Mouse (Mus musculus): ENCODE data around the gene Cmc1.

Gene Cmc1

DNA sequence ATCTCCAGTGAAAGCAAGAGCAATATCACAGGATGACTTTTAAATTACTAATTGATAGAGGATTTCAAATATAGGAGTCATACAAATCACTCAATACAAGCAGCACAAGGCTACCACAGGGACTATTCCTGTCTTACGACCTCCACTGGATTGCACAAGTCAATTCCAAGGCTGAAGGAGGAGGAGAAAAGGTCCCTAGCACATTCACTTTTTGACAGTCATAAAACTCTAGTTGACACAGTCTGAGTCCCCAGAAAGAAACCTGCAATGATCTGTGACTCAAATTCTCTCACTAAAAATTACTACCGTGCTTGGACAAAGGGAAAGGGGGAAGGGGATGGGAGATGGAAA, 39.6 kb downstream of the Cmc1 start:
- in situ Hi-C loops (cut with MboI) = no loop called here

DNA sequence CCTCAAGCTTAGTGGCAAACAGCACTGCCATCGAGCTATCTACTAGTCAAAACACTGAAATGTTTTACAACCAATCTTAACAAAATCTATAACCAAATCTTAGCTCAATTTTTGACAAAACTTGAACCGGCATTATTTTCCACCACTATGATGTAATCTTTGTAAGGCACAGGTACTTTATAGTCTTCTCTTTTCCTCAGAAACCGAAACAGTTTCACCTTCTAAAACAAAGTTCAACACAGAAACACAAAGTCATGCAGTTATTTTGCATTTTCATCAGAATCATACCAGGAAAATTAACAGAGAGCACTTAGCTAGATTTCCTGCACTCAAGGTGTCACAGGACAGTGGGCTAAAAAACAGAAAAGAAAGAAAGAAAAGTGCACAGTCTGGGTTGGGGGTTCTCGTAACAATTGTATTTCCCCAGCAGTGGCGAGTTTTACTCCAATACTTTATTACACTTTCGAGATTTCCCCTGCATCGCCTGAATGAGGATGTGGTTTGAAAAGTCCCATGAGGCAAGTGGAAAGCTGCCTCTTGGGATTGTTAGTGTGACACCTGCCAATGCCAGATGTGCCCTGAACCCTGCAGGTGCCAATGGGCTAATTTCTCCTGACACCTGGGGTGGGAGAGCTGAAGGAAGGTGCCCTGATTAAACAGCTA, 40.1 kb downstream of the Cmc1 start:
- in situ Hi-C loops (cut with MboI) = no loop called here

DNA sequence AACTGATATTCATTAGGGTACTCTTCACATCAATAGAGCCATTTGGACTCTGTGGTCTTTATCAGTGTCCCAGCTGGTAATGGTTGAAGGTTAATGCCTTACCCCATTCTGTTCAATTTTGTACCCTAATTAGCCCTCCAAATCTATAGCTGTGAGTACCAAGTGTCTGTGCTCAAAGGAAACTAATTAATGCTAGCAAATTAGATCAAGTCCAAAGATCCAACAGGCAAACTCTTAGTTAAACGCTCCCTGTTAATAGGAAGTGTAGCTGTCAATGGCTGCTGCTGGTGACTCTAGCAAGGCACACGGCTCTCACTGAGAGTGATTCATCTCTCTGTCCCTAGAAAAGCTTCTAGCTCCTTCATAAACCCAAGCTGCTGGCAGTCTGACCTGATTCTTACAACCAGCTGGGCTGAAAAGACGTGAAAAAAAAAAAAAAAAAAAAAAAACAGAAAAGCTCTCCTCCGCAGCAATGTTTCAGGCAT, 41.4 kb downstream of the Cmc1 start:
- in situ Hi-C loops (cut with MboI) = no loop called here

DNA sequence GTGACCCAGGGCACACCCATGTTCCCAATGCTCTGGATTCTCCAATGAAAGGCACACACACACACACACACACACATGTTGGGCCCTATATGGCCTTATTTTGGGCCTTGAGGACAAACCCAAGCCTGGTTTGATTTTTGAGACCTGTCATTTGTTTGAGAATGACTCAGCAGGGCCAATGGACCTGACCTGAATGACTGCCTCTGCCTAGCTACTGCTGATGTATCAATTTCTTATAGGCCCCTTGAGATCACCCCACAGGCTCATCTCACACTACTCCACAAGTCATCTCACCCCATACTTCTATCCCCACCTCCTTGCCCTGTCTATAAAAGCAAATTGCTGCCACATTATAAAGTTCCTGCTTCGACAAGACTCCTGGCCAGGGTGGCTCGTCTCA, 48.2 kb downstream of the Cmc1 start:
- in situ Hi-C loops (cut with MboI) = no loop called here

DNA sequence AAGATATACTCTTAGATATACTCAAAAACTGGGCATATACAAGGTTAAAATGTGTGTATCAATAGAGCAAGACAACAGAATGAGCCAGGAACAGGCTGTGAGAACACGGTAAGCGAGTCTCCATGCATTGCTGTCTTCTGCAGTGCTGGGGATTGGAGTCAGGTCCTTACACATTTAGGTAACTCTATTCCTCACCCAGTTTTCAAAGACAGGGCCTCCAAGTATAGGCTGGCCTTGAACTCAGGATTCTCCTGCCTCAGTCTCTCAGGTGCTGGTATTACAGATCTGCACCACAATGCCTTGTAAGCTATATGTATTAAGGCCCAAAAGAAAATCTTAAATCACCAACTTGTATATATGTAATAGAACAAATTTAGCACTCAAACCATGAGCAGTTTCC, 49.5 kb downstream of the Cmc1 start:
- in situ Hi-C loops (cut with MboI) = no loop called here

DNA sequence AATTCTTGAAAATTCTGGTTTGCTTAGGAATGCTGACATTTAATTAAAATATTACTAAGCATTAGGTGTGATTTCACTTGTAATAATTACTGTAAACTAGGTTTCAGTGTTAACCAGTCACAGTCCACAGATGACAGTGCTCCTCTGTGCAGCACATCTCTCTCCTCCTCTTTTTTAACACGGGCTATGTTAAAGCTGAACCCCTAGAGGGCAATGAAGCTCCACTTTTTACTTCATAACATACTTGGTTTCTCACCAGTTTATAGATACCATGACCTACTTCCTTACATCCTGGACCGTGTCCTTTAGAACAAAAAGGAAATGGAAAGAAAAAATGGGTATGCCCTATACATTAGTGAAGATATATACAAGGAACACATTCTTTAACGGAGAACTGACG, 50.6 kb downstream of the Cmc1 start:
- in situ Hi-C loops (cut with MboI) = no loop called here

DNA sequence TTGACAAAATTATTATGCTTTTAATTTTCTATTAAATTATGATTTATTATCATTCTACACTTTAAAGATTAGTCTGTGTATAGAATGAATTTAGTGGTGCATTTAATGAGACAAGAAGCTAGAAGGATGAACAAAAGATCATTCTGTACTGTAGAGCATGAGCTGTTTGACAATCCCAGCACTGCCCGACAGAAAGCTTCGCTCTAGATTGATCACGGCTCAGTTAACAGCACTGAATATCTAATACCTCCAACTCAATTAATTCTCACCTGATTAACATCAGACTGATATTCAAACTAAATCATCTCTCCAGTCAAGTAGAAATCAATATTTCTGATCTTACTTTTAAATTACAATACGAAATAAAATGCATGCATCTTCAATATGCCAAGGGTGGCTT, 66.1 kb downstream of the Cmc1 start:
- in situ Hi-C loops (cut with MboI) = no loop called here

DNA sequence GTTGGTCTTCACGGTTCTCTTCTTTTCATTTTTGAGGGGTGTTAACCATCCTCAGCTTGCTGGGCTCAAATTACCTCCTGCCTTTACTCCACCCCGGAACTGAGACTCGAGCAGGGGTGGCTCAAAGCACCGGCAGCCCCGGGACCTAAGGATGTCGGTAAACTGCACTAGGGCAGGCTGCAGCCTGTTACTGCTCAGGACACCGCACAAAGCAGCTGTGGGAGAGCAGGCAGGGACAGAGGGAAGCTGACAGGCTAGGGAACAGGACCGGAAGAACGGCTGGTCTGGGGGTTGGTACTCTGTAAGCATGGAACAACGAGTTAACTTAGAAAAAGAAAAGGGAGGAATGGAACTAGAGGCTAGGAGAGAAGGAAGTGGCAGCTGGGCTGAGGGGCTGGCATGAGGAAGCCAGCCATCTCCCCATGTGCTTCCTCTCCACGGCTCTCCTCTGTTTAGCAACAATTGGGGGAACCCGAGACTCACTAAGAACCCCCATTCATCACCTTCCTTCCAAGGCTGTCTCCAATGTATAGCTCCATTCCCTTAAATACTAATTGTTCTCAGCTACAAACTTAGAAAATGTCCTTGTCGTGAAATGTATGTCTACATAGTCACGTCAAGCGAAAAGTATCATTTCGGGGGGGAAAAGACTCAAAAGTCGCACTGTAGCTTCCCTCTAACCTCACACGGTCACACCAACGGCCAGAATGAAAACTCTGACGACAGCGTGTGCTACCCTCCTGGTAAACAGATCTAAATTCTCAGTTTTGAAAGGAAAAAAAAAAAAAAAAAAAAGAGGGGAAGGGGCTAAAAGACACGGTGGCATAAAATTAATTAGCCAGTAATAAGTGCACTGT, 67.2 kb downstream of the Cmc1 start:
- in situ Hi-C loops (cut with MboI) = no loop called here

DNA sequence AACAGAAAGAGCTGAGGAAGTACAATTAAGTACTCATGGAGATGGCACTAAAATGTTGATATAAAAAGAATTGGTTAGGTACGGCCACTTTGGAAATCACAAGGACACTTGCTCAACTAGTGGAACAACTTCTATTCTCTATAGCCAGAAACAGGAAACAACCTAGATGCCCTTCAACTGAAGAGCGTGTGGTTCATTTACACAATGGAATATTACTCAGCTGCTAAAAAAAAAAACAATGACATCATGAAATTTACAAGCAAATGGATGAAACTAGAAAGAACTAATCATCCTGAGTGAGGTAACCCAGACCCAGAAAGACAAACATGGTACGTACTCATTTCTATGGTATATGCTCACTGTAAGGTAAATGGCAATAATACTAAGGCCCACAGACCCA, 76.6 kb downstream of the Cmc1 start:
- in situ Hi-C loops (cut with MboI) = no loop called here

DNA sequence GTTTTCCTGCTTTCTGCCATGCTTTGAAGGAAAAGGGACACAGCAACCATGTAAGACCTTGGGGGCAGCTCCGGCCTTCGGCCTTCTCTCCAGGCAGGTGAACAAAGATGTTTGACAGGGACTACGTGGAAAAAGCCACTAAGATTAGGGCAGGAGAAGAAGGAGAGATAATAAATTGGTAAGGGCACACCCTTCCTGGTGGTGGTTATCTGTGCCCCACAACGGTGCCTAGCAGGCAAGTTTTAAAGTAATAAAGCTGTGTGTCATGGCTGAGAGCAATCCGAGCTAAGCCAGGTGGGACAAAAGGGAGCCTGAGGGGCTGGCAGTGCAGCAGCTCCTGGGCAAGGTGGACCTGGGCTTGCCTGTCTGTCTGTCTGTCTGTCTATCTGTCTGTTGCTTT, 77.9 kb downstream of the Cmc1 start:
- in situ Hi-C loops (cut with MboI) = no loop called here

DNA sequence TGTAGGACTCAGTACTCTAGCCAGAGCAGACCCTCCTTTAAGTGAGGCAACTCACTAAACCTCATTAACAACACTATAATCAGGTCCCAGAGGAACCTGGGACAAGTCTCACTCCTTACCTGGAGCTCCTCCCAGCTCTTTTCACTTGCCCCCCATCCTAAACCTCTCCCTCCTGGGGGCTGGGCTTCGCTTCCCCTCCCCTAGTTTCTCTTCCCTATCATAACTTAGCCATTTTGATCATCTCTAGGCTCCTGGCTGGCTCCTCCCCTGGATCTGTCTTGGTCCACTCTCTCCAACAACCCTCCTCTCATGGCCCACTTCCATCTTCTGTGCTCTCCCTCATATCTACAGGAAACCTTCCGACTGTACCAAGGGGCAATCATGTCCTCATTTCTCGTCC, 78.6 kb downstream of the Cmc1 start:
- in situ Hi-C loops (cut with MboI) = no loop called here

DNA sequence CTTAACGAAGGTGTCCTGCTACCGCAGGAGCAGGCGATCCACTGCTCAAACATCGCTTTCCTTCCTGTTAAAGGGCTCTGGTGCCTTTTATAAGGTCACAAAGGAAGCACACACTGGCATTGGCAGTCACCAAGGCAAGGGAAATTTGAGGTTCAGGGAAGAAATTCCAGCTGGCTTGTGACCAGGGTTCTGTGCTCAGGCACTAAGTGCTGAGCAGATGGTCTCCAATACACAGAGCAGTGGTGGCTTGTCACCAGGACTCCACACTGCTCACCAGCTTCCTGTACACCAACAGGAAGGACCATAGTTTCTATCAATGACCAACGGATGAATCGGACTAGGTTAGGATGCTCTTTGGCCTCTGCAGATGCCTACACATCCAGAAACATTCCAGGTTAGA, 79.5 kb downstream of the Cmc1 start:
- in situ Hi-C loops (cut with MboI) = no loop called here

DNA sequence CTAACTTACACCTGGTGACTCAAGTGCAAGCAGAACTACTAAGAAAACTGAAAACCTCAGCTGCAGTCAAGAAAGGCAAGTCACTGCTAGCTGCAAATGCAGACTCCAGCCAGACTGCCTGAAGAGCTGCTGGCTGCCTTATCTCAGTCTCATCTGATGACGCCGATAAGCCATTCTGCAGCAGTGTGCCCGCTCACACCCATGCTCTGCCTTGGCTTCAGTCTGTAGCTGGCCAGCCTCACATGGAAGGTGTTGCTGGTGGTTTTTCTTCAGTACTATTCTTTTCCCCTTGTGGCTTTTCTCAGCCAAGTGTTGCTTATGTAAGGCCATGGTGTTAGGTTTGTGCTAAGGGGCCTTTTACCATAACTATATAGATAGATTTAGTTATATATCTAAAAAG, 90.9 kb downstream of the Cmc1 start:
- in situ Hi-C loops (cut with MboI) = no loop called here

DNA sequence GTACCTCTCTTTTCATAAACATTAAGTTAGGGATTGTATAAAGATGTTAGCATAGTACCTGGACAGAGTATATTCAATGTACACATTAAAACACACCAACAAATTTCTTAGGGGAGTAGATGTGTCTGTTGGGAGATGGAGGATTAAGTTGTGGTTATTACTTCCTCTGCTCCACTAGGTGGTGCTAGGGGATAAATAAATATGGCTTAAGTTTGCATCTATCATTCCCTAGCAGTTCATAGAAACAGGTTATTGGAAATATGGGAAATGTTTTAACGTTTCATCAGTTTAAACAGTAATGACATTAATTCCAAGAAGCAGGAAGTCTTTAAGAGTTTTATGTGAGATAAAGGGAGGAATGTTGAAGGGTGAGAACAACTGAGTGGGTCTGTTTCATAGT, 96.7 kb downstream of the Cmc1 start:
- in situ Hi-C loops (cut with MboI) = no loop called here

DNA sequence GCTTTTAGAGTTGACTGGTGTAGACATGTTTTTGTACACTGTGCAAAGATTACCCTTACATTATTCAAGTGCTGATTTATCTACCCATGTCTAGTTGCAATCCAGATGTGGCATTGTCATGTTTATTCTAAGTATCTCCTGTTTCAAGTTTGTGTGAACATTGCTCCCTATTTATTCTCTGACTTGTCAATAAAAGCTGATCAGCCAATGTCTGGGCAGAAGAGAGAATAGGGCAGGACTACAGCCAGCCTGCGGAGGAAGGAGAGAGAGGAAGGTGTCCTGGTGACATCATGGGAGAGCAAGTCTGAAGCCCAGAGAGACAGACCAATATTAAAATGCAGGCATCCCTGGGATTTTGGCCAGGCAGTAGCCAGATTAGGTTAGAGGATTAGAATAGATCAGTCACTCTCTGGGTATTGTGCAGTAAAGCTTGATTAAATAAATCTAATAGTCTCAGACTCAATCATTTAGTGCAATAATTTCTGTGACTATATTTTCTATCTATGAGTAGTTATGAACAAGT, 104.9 kb downstream of the Cmc1 start:
- in situ Hi-C loops (cut with MboI) = loop anchor here (25.0 kb wide), 1 partner anchor 442 kb away; the partner anchor contains the start of gene Eomes

DNA sequence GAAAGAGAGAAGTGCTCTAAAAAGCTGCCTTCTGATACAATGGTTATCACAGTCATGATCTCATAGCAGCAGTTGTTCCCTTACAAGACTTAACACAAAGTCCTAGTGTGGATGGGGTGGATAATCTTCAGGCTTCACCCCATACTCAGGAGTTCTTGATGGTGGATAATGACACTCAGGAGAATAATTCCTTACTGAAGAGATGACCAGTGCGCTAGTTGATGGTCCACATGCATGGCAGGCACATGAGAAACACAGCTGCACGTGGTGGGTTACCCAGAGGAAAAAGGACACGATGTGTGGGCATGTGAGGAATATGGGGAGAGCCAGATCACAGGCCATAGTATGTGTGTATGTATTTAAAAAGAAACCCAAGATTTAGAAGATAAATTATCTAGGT, 106.4 kb downstream of the Cmc1 start:
- in situ Hi-C loops (cut with MboI) = loop anchor here (25.0 kb wide), 1 partner anchor 444 kb away; the partner anchor contains the start of gene Eomes

DNA sequence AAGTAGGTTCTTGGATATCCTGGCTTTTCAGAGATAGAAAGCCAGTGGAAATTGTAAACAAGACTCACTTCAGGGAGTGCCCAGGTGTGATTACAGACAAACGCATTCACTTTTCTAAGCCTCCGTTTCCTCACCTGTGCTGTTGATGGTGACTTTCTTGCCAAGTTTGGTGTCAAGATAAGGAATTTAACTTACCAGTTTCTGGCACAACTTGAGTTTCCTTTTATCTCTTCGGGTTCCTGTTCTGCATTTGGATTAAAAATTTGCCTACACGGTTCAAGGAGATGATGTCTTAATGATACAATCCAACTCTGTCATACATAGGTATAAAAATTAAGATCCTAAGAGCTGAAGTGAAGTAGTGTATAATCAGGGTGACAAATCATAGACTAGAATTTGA, 107.2 kb downstream of the Cmc1 start:
- in situ Hi-C loops (cut with MboI) = loop anchor here (25.0 kb wide), 1 partner anchor 445 kb away; the partner anchor contains the start of gene Eomes

DNA sequence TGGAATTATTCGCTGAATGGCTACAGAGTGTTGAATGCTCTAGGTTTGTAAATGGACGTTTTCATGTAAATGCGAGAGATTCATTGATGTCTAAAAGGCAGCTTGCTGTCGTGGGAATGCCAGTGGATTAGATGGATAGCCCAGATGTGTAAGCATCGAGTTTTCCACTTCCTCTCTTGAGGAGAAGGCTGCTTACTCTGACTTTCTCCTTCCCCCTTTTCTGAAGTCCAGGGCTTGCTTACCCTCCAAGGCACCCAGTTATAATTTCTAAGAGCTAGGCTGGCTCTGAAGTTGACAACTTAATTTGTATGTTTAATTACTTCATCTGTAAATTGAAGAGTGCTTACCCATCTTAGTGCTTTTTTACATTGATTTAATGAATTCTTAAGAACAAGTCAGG, 108.3 kb downstream of the Cmc1 start:
- in situ Hi-C loops (cut with MboI) = loop anchor here (25.0 kb wide), 1 partner anchor 446 kb away; the partner anchor contains the start of gene Eomes

DNA sequence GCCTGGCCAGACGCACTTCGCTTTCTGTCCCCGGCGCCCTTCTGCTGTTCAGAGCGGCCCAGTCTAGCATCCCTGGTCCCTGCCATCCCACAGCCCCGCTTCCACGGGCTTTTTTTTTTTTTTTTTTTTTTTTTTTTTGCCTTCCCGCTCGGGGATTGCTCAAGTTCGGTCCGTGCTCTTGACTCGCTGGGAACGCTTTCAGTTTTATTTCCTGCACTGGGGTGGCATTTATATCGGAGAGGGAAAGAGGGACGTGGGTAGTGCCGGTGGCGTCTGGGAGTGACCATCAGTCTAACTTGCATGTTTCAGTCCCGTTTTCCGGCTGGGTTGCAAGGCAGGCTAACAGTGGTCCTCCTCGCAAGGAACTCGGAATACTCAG, 109.0 kb downstream of the Cmc1 start:
- in situ Hi-C loops (cut with MboI) = loop anchor here (25.0 kb wide), 1 partner anchor 446 kb away; the partner anchor contains the start of gene Eomes

DNA sequence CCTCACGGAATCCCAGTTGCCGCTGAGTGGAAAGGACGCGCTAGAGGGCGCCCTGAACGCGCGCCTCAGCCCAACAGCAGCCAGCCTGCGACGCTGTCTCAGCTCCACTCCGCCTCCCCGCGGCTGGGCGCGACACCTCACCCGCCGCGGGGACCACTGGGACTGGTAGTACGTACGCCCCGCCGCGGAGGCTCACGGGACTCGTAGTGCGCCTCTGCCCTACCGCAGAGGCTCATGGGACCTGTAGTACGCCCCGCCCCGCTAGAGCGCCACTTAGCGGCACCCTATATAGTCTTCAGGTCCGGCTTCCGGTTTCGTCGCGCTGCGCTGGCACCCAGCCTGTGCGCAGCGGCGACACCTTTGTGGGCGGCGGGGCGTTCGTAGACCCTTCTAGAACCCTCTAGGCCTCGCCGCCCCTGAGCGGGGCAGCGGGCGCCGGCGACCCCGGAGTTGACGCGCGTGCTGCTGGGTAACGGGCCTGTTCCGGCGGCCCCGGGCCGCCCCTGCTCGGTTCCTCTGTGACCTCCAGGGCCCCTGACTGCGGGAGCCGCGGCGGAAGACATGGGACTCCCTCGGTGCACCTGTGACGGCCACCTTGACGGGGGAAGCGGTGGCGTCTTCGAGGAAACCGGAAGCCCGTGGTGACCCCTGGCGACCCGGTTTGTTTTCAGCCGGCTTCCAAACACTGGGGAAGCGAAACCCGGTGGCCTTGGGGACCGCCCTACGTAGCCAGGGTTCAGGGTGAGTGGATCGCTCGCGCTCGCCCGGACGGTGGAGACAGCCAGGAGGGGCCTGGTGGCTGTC, 109.6 kb downstream of the Cmc1 start, which contains the start of gene Azi2:
Gene Azi2, plus strand, starts transcription at position 282 of the 804 bp plus-strand sequence.
- in situ Hi-C loops (cut with MboI) = loop anchor here (25.0 kb wide), 1 partner anchor 447 kb away; the partner anchor contains the start of gene Eomes

DNA sequence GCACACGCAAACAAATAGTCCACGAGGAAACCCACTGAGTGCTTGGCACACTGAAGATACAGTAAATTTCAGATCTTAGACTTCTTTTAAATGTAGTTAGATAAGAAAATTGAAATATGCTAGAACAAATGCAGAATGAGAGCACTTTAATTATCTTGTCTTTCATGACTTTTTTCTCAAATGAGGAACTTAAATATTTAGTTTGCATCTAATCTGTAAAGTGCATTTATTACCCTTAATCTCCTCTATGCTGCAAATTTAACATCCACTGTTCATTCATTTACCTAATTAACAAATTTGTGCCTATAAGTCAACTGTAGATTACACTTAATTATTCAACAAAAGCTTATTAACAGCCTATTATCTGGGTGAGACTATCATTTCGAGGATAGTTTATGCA, 115.0 kb downstream of the Cmc1 start:
- in situ Hi-C loops (cut with MboI) = loop anchor here (25.0 kb wide), 1 partner anchor 452 kb away; the partner anchor contains the start of gene Eomes

DNA sequence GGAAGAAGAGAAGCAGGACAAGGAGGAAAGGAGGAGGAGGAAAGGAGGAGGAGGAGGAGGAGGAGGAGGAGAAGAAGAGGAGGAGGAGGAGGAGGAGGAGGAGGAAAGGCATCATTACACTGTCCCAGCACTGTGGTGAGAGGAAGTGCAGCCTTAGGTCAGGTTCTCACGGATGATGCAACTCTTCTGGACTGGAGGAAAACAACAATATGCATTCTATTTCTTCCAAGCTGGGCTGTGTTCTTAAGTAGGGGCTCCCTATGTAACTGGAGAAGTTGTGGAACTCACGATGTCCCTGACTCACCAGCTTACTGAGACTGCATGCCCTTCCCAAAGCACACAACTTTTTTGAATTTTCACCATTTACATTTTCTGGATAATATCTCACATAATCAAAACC, 118.3 kb downstream of the Cmc1 start:
- in situ Hi-C loops (cut with MboI) = loop anchor here (25.0 kb wide), 1 partner anchor 456 kb away; the partner anchor contains the start of gene Eomes

All from mature B cell (primary cell).